Mouse (Mus musculus): ENCODE data around the gene Evc2.

Evc2 gene

GRCm38 (mm10) chr5:37365751-37366150 is 27.5 kb downstream of the Evc2 start:
- no peak for DNase-seq (ENCODE audit: low spot score)

- no peak for DNase-seq (ENCODE audit: low spot score)
Observed at GRCm38 (mm10) chr5:37368796-37369195, 30.5 kb downstream of the Evc2 start.

- no peak for DNase-seq (ENCODE audit: low spot score)
Observed at GRCm38 (mm10) chr5:37377376-37377775, 39.1 kb downstream of the Evc2 start.

GRCm38 (mm10) chr5:37380641-37381040 is 42.3 kb downstream of the Evc2 start:
- no peak for DNase-seq (ENCODE audit: low spot score)

GRCm38 (mm10) chr5:37383570-37383969 is 45.3 kb downstream of the Evc2 start:
- DNase-seq (ENCODE audit: low spot score), result no peak

- no peak for DNase-seq (ENCODE audit: low spot score)
Observed at GRCm38 (mm10) chr5:37388646-37389045, 50.3 kb downstream of the Evc2 start.

GRCm38 (mm10) chr5:37389808-37390495 is 51.7 kb downstream of the Evc2 start:
- DNase-seq (ENCODE audit: low spot score), result no peak

- DNase-seq (ENCODE audit: low spot score), result no peak
Observed at GRCm38 (mm10) chr5:37390923-37391322, 52.6 kb downstream of the Evc2 start.

GRCm38 (mm10) chr5:37391901-37392300 is 53.6 kb downstream of the Evc2 start:
- DNase-seq (ENCODE audit: low spot score), result no peak

- no peak for DNase-seq (ENCODE audit: low spot score)
Observed at GRCm38 (mm10) chr5:37395172-37396030, 57.1 kb downstream of the Evc2 start.

- DNase-seq (ENCODE audit: low spot score), result no peak
Observed at GRCm38 (mm10) chr5:37419028-37419427, 80.7 kb downstream of the Evc2 start.

- DNase-seq (ENCODE audit: low spot score), result no peak
Observed at GRCm38 (mm10) chr5:37427210-37427609, 88.9 kb downstream of the Evc2 start.

GRCm38 (mm10) chr5:37435417-37435816 is 97.1 kb downstream of the Evc2 start:
- DNase-seq (ENCODE audit: low spot score), result no peak

- no peak for DNase-seq (ENCODE audit: low spot score)
Observed at GRCm38 (mm10) chr5:37442767-37443166, 104.5 kb downstream of the Evc2 start.

GRCm38 (mm10) chr5:37447546-37447945 is 109.2 kb downstream of the Evc2 start:
- DNase-seq (ENCODE audit: low spot score), result no peak

- DNase-seq (ENCODE audit: low spot score), result no peak
Observed at GRCm38 (mm10) chr5:37456590-37456989, 118.3 kb downstream of the Evc2 start.

GRCm38 (mm10) chr5:37457191-37457590 is 118.9 kb downstream of the Evc2 start:
- DNase-seq (ENCODE audit: low spot score), result no peak

GRCm38 (mm10) chr5:37457831-37458230 is 119.5 kb downstream of the Evc2 start:
- no peak for DNase-seq (ENCODE audit: low spot score)

- no peak for DNase-seq (ENCODE audit: low spot score)
Observed at GRCm38 (mm10) chr5:37458236-37458635, 119.9 kb downstream of the Evc2 start.

GRCm38 (mm10) chr5:37465461-37465860 is 127.2 kb downstream of the Evc2 start:
- no peak for DNase-seq (ENCODE audit: low spot score)

- DNase-seq (ENCODE audit: low spot score), result no peak
Observed at GRCm38 (mm10) chr5:37467646-37468045, 129.3 kb downstream of the Evc2 start.

- no peak for DNase-seq (ENCODE audit: low spot score)
Observed at GRCm38 (mm10) chr5:37469031-37469430, 130.7 kb downstream of the Evc2 start.

- DNase-seq (ENCODE audit: low spot score), result no peak
Observed at GRCm38 (mm10) chr5:37471584-37471983, 133.3 kb downstream of the Evc2 start.

Measured in urinary bladder, postnatal 10 days (tissue).